Mouse (Mus musculus) gastrocnemius, postnatal 25 days (tissue): ENCODE measurements around the gene 1700019N19Rik. TPM values are rescaled to one million over a fixed set of nuclear protein-coding genes. Genes with fewer than 3 reads are reported as not detected.

Source experiments
- total RNA-seq, 2 experiments: library from RNA; stranded (reverse); gene quantifications; 1 replicate in 1 of 2; 2 replicates in 1 of 2; pipeline ENCODE4 v1.2.3; 2021

Gene 1700019N19Rik
- total RNA-seq, 2 experiments from 2014 or later: not detected

Other genes starting within 250 kb of the 1700019N19Rik start
- gene Pnlip, start 142.0 kb downstream of the 1700019N19Rik start, total RNA-seq: not detected
- not detected for gene Pnliprp1, start 65.6 kb downstream of the 1700019N19Rik start, total RNA-seq
- gene Pnliprp2, start 34.7 kb downstream of the 1700019N19Rik start, total RNA-seq: not detected
- gene Eno4, start 149.0 kb upstream of the 1700019N19Rik start, total RNA-seq: not detected
- 1 to 10 TPM; 7.0 to 7.8 TPM for gene Hspa12a, start 149.2 kb upstream of the 1700019N19Rik start, total RNA-seq